Mouse (Mus musculus) layer of hippocampus, postnatal 10 days (tissue): ENCODE measurements around the gene Ttc7b. TPM values are rescaled to one million over a fixed set of nuclear protein-coding genes. Genes with fewer than 3 reads are reported as not detected.

Experiments used
- DNase-seq, 2 experiments: peaks; one replicate each; pipeline ENCODE4 v3.0.0; 2021; ENCODE audit warnings: low spot score in 2 of 2
- total RNA-seq, 2 experiments: library from RNA; stranded (reverse); gene quantifications; 2 replicates each; pipeline ENCODE4 v1.2.3; 2021

Gene Ttc7b
- total RNA-seq, 2 experiments from 2014 or later = 110 to 121 TPM

GRCm38 (mm10) chr12:100310471-100311392, 209.9 kb downstream of the Ttc7b start:
- no peak for DNase-seq

GRCm38 (mm10) chr12:100309201-100309600, 211.4 kb downstream of the Ttc7b start:
- no peak for DNase-seq

GRCm38 (mm10) chr12:100307501-100308260, 212.9 kb downstream of the Ttc7b start:
- no peak for DNase-seq

- DNase-seq = no peak
Observed at GRCm38 (mm10) chr12:100306336-100306735, 214.3 kb downstream of the Ttc7b start.

DNA sequence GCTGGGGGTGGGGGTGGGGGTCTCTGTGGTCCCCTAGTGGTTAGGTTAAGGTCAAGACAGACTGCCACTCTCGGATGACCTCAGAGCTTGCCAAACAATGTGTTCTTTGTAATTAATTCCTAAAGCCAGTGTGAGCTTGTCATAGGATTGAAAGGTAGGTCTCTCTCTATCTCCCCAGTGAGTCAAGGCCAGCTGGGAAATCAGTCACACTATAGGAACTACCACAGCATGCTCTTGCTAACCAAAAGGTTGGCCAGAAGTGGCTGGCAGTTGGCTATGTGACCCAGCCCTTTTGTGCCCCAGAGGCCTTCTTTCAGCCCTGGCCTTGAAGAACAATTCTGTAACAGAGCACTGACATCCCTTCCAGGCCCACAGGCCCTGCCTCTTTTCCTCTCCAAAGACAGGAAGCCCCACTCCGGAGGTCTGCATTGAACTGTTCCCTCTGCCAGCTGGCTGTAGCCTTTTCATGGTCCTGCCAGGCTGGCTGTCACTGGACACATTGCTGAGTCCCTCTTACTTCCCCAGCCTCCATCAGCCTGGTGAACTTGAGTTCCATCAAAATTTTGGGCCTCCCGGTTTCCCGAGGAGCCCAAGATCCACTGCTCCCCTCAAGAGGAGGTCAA, 215.5 kb downstream of the Ttc7b start:
- DNase-seq = no peak

GRCm38 (mm10) chr12:100304280-100304679, 216.3 kb downstream of the Ttc7b start:
- DNase-seq = no peak

GRCm38 (mm10) chr12:100303141-100303540, 217.5 kb downstream of the Ttc7b start:
- DNase-seq = no peak

- no peak for DNase-seq
Observed at GRCm38 (mm10) chr12:100300446-100300845, 220.2 kb downstream of the Ttc7b start.

DNA sequence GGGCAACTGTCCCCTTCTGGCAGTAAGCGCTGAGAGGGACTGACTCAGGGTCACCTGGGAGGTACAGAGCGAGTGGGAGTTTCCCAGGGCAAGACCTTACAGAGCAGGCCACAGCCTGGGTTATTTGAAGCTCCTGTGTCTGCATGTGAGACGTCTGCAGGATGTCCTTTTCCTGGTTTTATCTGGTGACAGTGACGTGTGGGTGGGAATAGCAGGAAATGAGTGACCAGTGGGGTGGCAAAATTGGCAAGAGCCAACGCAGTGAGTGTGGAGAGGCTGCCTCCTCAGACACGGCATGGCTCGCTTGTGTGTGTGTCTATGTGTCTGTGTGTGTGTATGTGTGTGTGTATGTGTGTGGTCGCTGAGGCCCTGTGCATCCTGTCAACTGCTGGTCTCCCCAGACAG, 221.3 kb downstream of the Ttc7b start:
- no peak for DNase-seq

DNA sequence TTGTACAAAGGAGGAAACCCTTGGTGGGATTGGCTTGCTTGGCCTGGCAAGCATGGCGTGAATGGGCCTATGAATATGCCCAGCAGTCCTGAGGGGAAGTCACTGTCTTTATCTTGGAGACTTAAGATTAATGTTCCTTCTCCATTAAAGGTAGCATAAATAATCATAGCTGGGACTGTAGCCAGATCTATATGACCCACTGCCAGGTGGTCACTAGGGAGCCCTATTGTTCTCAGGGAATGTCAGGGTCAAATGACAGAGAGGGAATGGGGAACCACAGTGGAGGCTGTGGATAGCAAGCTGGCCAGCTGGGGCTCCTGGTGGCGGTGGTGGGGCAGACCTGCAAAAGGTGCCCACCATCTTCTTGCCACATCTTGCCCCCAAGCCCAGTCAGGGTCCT, 221.8 kb downstream of the Ttc7b start:
- DNase-seq = no peak

DNA sequence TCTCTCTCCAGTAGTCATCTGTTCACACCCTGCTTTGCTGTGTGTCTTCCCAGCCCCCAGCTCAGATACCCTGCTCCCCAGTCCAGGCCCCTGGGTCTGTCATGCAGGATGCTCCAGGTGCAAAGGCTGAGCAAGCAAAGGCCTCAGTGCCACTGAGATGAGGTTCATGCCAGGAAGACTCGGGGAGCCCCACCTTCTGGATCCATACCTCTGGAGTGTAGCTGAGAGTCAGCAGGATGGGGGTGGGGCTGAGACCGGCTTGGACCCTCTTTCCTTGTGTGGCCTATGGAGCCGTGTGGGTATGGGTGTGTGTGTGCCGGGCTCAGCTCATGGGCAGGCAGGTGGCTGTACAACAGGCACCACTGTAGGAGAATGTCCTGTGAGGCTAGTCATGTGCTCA, 222.7 kb downstream of the Ttc7b start:
- no peak for DNase-seq

DNA sequence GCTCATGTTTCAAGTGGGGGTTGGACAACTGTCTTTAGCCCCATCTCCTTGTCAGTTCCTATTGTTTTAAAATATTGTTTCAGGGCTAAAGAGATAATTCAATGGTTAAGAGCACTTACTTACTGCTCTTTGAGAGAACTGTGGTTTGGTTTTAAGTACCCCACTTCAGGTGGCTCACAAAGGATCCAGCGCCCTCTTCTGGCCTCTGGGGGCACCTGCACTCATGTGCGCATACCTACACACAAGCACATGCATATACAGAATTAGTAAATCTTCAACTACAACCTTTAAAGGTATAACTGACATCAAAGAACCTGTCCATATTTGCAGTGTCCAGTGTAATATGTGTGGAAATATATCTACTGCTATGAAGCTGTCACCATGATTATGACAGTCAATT, 226.2 kb downstream of the Ttc7b start:
- DNase-seq = no peak

DNA sequence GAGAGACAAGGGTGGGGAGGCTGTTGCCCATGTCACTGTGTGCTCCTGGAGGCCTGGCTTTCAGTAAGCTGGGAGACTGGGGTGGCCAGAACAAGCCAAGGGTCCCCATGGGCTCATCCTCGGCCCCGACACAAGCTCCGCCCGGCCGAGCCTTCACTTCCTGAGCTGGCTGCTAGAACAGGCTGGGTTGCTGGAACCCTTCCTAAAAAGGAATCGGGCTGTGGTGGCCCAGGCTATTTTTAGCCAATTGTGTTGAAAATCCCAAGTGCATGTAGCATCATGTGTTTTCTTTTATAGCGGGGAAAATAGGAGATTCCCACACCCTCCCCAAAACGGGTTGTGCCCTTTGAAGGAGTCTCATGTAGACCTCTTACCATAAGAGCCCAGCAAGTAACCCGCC, 226.7 kb downstream of the Ttc7b start:
- DNase-seq = no peak

- peak; percentile 78 to 83 for DNase-seq
Observed at GRCm38 (mm10) chr12:100290711-100291685, 229.6 kb downstream of the Ttc7b start.

GRCm38 (mm10) chr12:100290178-100290531, 230.5 kb downstream of the Ttc7b start:
- peak in 1 of 2 experiments; percentile 52 for DNase-seq

DNA sequence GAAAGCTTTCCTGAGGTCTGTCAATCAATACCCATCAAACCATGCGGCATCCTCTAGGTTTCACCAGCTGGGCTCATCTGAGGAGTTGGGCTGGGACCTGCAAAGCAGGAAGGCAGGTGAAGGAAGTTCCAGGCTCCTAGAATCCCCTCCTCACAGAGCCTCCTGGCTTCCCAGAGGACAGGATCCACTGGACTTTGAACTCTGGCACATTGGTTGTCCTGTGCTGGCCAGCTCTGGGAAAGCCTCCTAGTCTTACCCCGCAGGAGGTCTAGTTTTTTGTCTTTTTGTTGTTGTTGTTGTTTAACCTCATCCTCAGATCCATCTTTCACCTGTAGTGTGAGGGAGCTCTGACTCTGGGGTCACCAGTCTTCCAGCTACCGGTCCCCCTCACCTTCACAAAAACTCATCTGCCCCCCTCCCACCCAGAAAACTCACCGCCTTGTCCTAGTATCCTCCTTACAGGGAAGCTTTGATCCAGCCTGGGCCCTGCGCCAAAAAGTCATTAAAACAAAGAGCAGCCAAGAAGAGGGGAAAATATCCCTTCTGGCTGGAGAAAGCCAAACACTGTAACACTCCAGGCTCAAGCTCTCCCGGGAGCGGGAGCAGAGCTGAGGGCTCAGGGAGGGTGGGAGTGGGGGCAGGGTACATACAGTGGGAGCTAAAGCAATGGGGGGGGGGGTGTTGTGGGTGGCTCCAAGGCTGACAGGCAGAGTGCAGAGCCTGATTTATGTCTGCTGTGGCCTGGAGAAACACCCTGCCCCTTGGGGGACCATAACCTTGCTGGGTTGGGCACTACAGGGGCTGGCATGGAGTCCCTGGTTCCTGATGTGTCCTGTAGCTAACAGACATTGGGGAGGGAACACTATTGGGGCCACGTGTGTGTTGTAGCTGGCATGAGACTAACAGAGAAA, 231.1 kb downstream of the Ttc7b start:
- peak; percentile 74 to 82 for DNase-seq

- no peak for DNase-seq
Observed at GRCm38 (mm10) chr12:100288018-100288417, 232.6 kb downstream of the Ttc7b start.

DNA sequence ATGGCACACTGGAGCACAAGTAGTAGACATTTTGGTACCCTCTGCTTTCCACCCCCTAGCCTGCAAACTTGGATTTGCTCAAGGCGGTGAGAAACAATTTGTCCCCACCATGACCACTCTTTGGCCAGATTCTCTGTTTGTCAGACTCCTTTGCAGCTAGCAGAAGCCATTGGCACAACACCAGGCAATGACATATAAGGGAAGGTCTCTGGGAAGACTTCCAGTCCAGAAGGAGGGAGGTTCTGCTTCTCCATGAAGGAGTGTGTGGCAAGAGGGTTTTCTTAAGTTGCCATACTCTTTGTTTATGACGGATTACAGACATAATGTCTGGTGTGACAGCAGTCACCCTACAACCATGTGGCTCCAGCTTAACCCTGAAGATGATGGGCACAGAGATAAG, 233.1 kb downstream of the Ttc7b start:
- DNase-seq = no peak

DNA sequence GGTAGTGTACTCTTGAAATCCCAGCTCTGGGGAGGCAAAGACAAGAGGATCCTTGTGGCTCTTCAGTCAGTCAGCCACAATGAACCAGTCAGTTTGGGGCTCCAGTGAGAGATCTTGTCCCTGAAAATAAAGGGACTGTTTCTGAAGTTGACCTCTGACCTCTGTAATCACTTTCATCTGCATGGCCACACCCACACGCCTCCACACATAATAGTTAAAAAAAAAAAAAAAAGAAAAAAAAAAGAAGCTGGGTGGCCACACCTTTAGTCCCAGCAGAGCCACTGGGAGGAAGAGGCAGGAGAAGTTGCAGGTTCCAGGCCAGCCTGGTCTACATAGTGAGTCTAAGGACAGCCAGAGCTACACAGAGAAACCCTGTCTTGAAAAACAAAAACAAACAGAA, 237.3 kb downstream of the Ttc7b start:
- DNase-seq = no peak
